Mouse (Mus musculus): ENCODE results near the gene Man2b1. TPM values are rescaled to one million over a fixed set of nuclear protein-coding genes. Genes with fewer than 3 reads are reported as not detected.

Gene Man2b1
- polyA plus RNA-seq (2012; rRNA removed) = 49.2 and 50.1 TPM in 2 replicates

DNA sequence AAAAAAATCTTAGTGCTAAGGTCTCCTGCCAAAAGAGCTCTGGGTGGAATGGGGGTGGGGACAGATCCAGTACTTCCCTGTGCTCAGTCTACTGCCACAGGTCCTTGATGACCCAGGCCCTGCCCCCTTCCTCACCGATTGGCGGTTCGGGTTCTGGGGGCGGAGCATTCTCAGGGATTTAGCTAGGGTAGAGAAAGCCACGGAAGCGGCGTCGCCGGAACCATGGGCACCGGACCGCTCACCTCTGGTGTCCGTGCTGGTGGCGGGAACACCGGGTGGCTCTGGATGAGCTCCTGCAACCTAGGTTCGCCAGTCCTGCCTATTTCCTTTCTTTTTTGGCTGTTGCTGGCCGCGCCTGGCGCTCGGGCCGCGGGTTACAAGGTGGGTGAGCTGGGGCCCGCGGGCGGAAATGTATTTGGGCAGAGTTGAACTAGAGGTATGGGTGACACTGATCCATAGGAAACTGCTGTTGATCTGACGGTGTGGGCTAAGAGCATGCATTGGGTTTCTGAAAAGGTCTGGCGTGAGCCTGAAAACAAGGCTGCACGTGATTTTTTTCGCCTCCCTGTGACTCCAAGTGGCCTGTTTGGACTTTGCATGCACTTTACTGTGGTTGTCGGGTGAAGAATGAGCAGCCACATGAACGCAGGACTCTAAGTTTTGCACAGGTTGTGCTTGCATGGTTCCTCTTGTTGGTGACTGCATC, at the start of gene Man2b1:
Gene Man2b1 (plus strand): TSS at position 163 of the 706 bp plus-strand sequence.
- Histone ChIP-seq H3K4me1 (ENCODE audit: control insufficient read depth, insufficient read depth, low read length) (peaks cover 9% of the 10 kb centered on the region), H3K27ac (ENCODE audit: insufficient read depth, low read length) (no peak within 1 kb of the TSS)
- no peak for TF ChIP-seq CTCF (IDR thresholded peaks at IDR 0.05; ENCODE audit: extremely low read depth, insufficient read depth, low read length)
- TF ChIP-seq POLR2A (IDR thresholded peaks at IDR 0.05; ENCODE audit: extremely low read depth, insufficient read depth, low read length) = peak; percentile 94

DNA sequence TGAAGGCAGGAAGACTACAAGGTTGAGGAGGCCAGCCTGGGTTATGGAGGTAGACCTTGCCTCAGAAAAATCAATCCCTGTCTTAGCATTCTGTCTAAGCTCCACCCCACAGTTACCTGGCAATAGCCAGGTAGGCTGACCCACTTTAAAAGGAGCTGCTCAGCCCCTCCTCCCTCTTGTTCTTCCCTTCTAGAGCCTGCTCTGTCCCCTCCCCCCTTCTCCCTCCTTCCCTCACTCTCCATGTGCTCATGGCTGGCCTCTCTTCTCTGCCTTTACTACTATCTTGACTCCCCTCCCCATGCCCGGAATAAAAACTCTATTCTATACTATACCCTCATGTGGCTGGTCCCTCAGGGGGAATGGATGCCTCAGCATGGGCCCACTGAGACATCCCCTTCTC, 49.2 kb upstream of the Man2b1 start:
- Histone ChIP-seq H3K4me1 (ENCODE audit: control insufficient read depth, insufficient read depth, low read length) (no peaks in the 10 kb centered on the region; the same call in 1 of the 2 replicates), H3K4me3 (ENCODE audit: insufficient read depth, low read length) (no peak overlapping the region), H3K27ac (ENCODE audit: insufficient read depth, low read length) (no peak overlapping the region)
- TF ChIP-seq CTCF (IDR thresholded peaks at IDR 0.05; ENCODE audit: extremely low read depth, insufficient read depth, low read length) (no peak), POLR2A (IDR thresholded peaks at IDR 0.05; ENCODE audit: extremely low read depth, insufficient read depth, low read length) (no peak)

More for the DNA sequence above, at the start of gene Man2b1:
- H3K4me3 ChIP-seq (ENCODE audit: insufficient read depth, low read length) = peak within 1 kb of the TSS; percentile 69

DNA sequence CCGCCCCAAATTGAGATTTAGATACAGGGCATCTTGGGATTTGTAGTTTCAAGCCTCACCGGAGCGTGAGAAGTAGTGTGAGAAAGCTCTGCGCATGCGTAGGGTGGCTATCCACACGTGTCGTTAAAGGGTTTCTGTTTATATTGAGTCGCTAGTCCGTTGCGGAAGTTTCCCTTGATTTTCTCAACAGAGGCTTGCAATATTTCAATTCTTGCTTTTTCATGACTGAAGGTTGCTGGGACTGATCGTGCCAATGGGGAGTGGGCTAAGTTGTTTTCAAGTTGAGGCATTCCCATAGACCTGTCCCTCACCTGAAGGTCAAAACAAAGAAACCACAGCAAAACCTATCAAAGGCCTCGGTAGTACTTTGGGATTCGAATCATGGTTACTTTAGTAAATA, 48.3 kb upstream of the Man2b1 start:
- no peak overlapping the region for H3K4me3 ChIP-seq (ENCODE audit: insufficient read depth, low read length)
- no peak for TF ChIP-seq CTCF (IDR thresholded peaks at IDR 0.05; ENCODE audit: extremely low read depth, insufficient read depth, low read length)
- TF ChIP-seq POLR2A (IDR thresholded peaks at IDR 0.05; ENCODE audit: extremely low read depth, insufficient read depth, low read length) = peak; percentile 41; the same call in 1 of the 2 replicates
- H3K4me1 ChIP-seq (ENCODE audit: control insufficient read depth, insufficient read depth, low read length) = no peaks in the 10 kb centered on the region; the same call in 1 of the 2 replicates
- H3K27ac ChIP-seq (ENCODE audit: insufficient read depth, low read length) = no peak overlapping the region

DNA sequence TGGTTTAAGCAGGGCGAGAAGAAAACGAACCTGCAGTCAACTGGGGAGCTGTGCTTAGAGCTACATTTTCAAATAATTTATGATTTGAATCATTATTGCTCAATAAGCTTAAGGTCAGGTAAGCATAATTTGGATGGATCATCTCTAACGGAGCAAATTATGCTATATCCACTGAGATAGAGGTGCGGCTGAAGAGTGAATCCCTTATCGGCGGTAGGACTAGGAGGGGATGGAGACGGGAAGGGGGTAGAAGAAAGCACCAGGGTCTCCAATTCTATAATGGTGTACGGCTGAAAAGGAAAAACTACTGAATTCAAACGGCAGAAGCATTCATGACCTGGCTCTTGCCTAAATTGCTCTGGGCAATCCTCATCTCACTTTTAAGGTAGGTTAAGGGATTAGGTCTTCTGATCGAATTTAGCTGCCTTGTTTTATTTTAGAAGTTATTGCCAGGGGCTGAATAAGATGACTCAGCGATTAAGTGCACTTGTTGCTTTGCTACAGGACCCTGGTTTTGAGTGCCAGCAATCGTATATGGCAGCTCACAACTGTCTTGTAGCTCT, 47.8 kb upstream of the Man2b1 start:
- TF ChIP-seq CTCF (IDR thresholded peaks at IDR 0.05; ENCODE audit: extremely low read depth, insufficient read depth, low read length) (no peak), POLR2A (IDR thresholded peaks at IDR 0.05; ENCODE audit: extremely low read depth, insufficient read depth, low read length) (no peak)
- Histone ChIP-seq H3K27ac (ENCODE audit: insufficient read depth, low read length) (no peak overlapping the region), H3K4me1 (ENCODE audit: control insufficient read depth, insufficient read depth, low read length) (no peaks in the 10 kb centered on the region; the same call in 1 of the 2 replicates), H3K4me3 (ENCODE audit: insufficient read depth, low read length) (peak overlapping the region; percentile 68; the same call in 1 of the 2 replicates)

DNA sequence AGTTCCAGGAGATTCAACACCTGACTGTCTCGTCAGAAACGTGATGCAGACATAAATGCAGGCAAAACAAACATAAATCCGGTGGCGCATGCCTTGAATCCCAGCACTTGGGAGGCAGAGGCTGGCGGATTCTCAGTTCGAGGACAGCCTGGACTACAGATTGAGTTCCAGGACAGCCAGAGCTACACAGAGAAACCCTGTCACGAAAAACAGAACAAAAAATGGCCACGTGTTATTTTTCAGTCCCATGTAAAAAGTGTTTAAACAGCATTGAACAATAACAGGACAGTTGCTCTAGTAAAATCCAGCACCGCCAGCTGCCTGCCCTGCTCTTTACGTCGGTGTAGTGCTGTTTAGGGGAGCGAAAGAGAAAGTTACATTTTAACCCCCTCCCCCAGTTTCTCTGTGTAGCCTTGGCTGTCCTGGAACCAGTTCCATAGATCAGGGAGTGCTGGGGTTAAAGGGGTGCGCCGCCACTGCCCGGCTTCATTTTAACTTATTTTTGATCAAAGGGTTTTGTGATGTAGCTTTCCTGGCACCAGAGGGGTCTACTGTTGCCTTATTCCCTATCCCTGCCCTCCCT, 47.3 kb upstream of the Man2b1 start:
- H3K27ac ChIP-seq (ENCODE audit: insufficient read depth, low read length) = no peak overlapping the region
- no peaks in the 10 kb centered on the region; the same call in 1 of the 2 replicates for H3K4me1 ChIP-seq (ENCODE audit: control insufficient read depth, insufficient read depth, low read length)
- H3K4me3 ChIP-seq (ENCODE audit: insufficient read depth, low read length) = peak overlapping the region; percentile 68
- TF ChIP-seq POLR2A (IDR thresholded peaks at IDR 0.05; ENCODE audit: extremely low read depth, insufficient read depth, low read length) (no peak), CTCF (IDR thresholded peaks at IDR 0.05; ENCODE audit: extremely low read depth, insufficient read depth, low read length) (no peak)

DNA sequence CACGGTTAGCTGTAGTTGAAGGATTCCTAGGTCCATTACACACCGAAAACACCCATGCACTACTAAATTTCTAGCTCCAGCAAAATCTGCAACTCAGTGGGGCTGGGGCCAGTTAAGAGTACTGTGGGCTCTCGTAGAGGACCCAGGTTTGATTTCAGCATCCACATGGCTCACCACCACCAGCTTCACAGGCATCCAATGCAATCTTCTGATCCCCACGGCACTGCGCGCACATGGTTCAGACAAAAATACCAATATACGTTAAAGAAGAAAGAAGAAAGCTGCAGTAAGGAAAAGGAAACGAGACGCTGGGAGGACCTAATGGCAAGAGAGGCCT, 46.7 kb upstream of the Man2b1 start:
- Histone ChIP-seq H3K4me3 (ENCODE audit: insufficient read depth, low read length) (peak overlapping the region; percentile 68), H3K27ac (ENCODE audit: insufficient read depth, low read length) (no peak overlapping the region; the same call in 1 of the 2 replicates), H3K4me1 (ENCODE audit: control insufficient read depth, insufficient read depth, low read length) (no peaks in the 10 kb centered on the region; the same call in 1 of the 2 replicates)
- TF ChIP-seq POLR2A (IDR thresholded peaks at IDR 0.05; ENCODE audit: extremely low read depth, insufficient read depth, low read length) (no peak; the same call in 1 of the 2 replicates), CTCF (IDR thresholded peaks at IDR 0.05; ENCODE audit: extremely low read depth, insufficient read depth, low read length) (no peak)

DNA sequence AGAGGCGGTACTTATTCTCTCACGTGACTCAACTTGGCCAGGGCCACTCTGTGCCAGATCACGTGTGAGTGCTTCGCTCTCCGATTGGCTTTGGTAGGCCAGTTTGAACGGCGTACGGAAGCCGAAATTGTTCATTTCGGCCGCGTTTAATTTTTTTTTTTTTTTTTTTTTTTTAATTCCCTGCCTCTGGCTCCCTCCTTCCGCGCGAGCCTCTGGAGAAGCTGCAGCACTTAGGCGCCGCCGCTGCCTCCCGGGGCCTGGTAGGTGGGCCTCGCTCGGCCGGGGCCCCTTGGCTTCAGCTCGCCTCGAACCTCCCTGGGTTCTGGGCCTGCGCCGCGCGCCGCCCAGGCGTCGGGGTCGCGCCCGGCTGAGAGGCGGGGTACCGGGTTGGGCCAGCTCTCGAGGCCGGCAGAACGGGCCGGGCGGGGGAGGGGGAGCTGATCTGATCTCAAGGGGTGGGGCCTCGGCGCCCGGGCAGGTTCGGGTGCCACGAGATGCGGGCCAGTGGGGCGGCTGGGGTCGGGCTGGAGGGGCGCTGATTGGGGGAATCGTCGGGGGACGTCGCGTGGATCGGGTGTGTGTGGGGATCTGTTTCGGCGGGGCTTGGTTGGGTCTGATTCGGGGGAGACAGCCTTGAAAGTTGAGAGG, 46.2 kb upstream of the Man2b1 start, which contains the start of gene Tnpo2:
Gene Tnpo2 (plus strand): TSS at position 198 of the 648 bp plus-strand sequence.
- peak; percentile 54; the same call in 1 of the 2 replicates for TF ChIP-seq POLR2A (IDR thresholded peaks at IDR 0.05; ENCODE audit: extremely low read depth, insufficient read depth, low read length)
- TF ChIP-seq CTCF (IDR thresholded peaks at IDR 0.05; ENCODE audit: extremely low read depth, insufficient read depth, low read length) = no peak
- H3K4me1 ChIP-seq (ENCODE audit: control insufficient read depth, insufficient read depth, low read length) = no peaks in the 10 kb centered on the region; the same call in 1 of the 2 replicates
- peak within 1 kb of the TSS; percentile 68 for H3K4me3 ChIP-seq (ENCODE audit: insufficient read depth, low read length)
- peak within 1 kb of the TSS; percentile 90 for H3K27ac ChIP-seq (ENCODE audit: insufficient read depth, low read length)

DNA sequence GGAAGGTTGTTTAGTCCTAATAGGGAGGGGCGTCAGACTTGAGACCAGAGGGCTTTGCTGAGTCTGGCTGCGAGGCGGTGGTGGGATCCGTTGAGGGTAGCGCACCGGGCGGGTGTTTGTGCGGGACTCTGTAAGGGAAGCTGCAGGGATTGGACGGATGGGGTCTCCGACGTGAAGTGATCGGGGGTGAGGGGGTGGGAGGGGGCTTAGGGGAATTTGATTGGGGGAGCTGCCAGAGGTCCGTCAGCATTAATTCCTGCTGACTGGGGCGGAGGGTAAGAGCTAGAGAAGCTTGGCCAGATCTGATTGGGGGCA, 45.7 kb upstream of the Man2b1 start:
- TF ChIP-seq CTCF (IDR thresholded peaks at IDR 0.05; ENCODE audit: extremely low read depth, insufficient read depth, low read length) = no peak
- TF ChIP-seq POLR2A (IDR thresholded peaks at IDR 0.05; ENCODE audit: extremely low read depth, insufficient read depth, low read length) = no peak
- Histone ChIP-seq H3K4me3 (ENCODE audit: insufficient read depth, low read length) (peak overlapping the region; percentile 68), H3K27ac (ENCODE audit: insufficient read depth, low read length) (peak overlapping the region; percentile 23; the same call in 1 of the 2 replicates), H3K4me1 (ENCODE audit: control insufficient read depth, insufficient read depth, low read length) (no peaks in the 10 kb centered on the region; the same call in 1 of the 2 replicates)
